Mouse (Mus musculus) embryonic facial prominence, embryonic 11.5 days (tissue): ENCODE results near the gene Dll4. TPM values are rescaled to one million over a fixed set of nuclear protein-coding genes. Genes with fewer than 3 reads are reported as not detected.

Source experiments
- ATAC-seq: fragments of 200-750 bp; cut with Nextera tagmentation; replicated peaks from 2 replicates; pipeline ENCODE4 v1.8.0; 2017; ENCODE audit warnings: low read depth; ENCODE audit not compliant: insufficient number of reproducible peaks, low FRiP score, low TSS enrichment
- DNase-seq: peaks from one replicate; pipeline ENCODE4 v3.0.0-alpha.2; 2015; ENCODE audit warnings: low spot score
- H3K27ac ChIP-seq: fragments of 300-500 bp; sonication (generic); replicated peaks from 2 replicates; pipeline ENCODE4 v1.5.1; 2014; ENCODE audit warnings: mild to moderate bottlenecking, low read depth, low read length, control low read depth
- H3K27me3 ChIP-seq: fragments of 300-500 bp; sonication (generic); 2 replicates; pipeline ENCODE4 v1.6.1; 2014; ENCODE audit warnings: mild to moderate bottlenecking, low read length, moderate library complexity, mixed read lengths; ENCODE audit not compliant: control insufficient read depth, insufficient read depth
- H3K36me3 ChIP-seq: fragments of 300-500 bp; sonication (generic); replicated peaks from 2 replicates; pipeline ENCODE4 v1.6.1; 2014; ENCODE audit warnings: low read depth, mild to moderate bottlenecking, low read length, moderate library complexity, mixed read lengths; ENCODE audit not compliant: control insufficient read depth, insufficient read depth
- H3K4me1 ChIP-seq: fragments of 300-500 bp; sonication (generic); 2 replicates; pipeline ENCODE4 v1.6.1; 2014; ENCODE audit warnings: low read length, mixed read lengths; ENCODE audit not compliant: control insufficient read depth, insufficient read depth
- H3K4me2 ChIP-seq: fragments of 300-500 bp; sonication (generic); 2 replicates; pipeline ENCODE4 v1.6.1; 2014; ENCODE audit warnings: low read depth, mild to moderate bottlenecking, control low read depth, low read length, moderate library complexity
- H3K4me3 ChIP-seq: fragments of 300-500 bp; sonication (generic); 2 replicates; pipeline ENCODE4 v1.5.1; 2014; ENCODE audit warnings: low read depth, low read length, control low read depth
- H3K9ac ChIP-seq: fragments of 300-500 bp; sonication (generic); replicated peaks from 2 replicates; pipeline ENCODE4 v1.6.1; 2014; ENCODE audit warnings: mild to moderate bottlenecking, control low read depth, low read length
- H3K9me3 ChIP-seq: fragments of 300-500 bp; sonication (generic); replicated peaks from 2 replicates; pipeline ENCODE4 v1.6.1; 2016; ENCODE audit warnings: mild to moderate bottlenecking, low read length, inconsistent platforms, mixed read lengths; ENCODE audit not compliant: control insufficient read depth
- WGBS: fragments of 180-500 bp; shearing (Covaris S2); extraction: QIAGEN DNeasy Blood & Tissue Kit; methylation state at CpG from one replicate; pipeline ENCODE4 v1.1.7; 2014; 5-methylcytosine and 5-hydroxymethylcytosine counted together
- polyA plus RNA-seq: library from polyadenylated mRNA; unstranded; fragments of >200 nt; fragmentation: Nextera tagmentation; extraction: Ambion mirVana; gene quantifications from 2 replicates; pipeline ENCODE4 v1.2.1, GENCODE M21; 2014

Gene Dll4
- polyA plus RNA-seq, 1 experiment from 2014 or later, result 3.2 TPM

DNA sequence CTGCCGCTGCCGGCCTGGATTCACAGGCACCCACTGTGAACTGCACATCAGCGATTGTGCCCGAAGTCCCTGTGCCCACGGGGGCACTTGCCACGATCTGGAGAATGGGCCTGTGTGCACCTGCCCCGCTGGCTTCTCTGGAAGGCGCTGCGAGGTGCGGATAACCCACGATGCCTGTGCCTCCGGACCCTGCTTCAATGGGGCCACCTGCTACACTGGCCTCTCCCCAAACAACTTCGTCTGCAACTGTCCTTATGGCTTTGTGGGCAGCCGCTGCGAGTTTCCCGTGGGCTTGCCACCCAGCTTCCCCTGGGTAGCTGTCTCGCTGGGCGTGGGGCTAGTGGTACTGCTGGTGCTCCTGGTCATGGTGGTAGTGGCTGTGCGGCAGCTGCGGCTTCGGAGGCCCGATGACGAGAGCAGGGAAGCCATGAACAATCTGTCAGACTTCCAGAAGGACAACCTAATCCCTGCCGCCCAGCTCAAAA, 6.6 kb downstream of the Dll4 start:
- Histone ChIP-seq H3K27ac (no peak overlapping the region), H3K9ac (no peak overlapping the region), H3K4me1 (no peaks in the 10 kb centered on the region), H3K27me3 (peaks cover 28% of the 10 kb centered on the region), H3K36me3 (no peaks in the 10 kb centered on the region), H3K9me3 (no peaks in the 10 kb centered on the region), H3K4me3 (no peak overlapping the region), H3K4me2 (no peak overlapping the region)
- ATAC-seq (no peak), DNase-seq (no peak)
- WGBS, result 76% methylated on average over 24 of the region's 24 CpGs

DNA sequence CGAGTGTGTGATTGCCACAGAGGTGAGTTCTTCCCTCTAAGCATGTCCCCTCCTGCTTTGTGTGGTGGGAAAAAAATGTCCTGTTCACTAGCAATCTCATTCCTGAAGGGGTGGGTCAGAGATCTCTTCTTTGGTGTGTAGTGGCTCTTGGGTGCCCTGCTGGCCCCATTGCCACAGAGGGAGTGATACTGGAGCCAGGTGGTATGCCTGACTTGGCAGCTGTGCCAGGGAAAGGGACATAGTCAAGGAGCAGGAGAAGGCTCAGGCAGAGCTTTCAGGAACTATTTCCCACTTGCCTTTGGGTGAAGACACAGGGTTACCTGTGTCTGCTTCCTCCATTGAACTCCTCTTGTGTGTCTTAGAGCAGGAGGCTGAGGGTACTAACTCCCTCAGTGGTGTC, 8.6 kb downstream of the Dll4 start:
- Histone ChIP-seq H3K4me3 (no peak overlapping the region), H3K36me3 (no peaks in the 10 kb centered on the region), H3K4me2 (no peak overlapping the region), H3K9ac (no peak overlapping the region), H3K9me3 (no peaks in the 10 kb centered on the region), H3K27me3 (peaks cover 13% of the 10 kb centered on the region), H3K4me1 (peaks cover 3% of the 10 kb centered on the region; the same call in 1 of the 2 replicates), H3K27ac (no peak overlapping the region)
- WGBS, result 31% methylated on average over 1 of the region's 1 CpGs
- no peak for DNase-seq
- ATAC-seq, result no peak

DNA sequence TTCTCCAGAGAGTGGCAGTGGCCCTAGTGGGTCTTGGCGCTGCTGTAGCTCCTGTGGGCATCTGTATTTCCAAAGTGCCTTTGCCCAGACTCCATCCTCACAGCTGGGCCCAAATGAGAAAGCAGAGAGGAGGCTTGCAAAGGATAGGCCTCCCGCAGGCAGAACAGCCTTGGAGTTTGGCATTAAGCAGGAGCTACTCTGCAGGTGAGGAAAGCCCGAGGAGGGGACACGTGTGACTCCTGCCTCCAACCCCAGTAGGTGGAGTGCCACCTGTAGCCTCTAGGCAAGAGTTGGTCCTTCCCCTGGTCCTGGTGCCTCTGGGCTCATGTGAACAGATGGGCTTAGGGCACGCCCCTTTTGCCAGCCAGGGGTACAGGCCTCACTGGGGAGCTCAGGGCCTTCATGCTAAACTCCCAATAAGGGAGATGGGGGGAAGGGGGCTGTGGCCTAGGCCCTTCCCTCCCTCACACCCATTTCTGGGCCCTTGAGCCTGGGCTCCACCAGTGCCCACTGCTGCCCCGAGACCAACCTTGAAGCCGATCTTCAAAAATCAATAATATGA, 9.5 kb downstream of the Dll4 start:
- H3K27me3 ChIP-seq, result peaks cover 9% of the 10 kb centered on the region
- 69% methylated on average over 7 of the region's 7 CpGs for WGBS
- DNase-seq (no peak), ATAC-seq (no peak)
- H3K4me2 ChIP-seq, result no peak overlapping the region
- H3K9ac ChIP-seq, result no peak overlapping the region
- no peak overlapping the region for H3K27ac ChIP-seq
- H3K4me3 ChIP-seq, result no peak overlapping the region
- H3K36me3 ChIP-seq, result no peaks in the 10 kb centered on the region
- no peaks in the 10 kb centered on the region for H3K9me3 ChIP-seq
- H3K4me1 ChIP-seq, result peaks cover 3% of the 10 kb centered on the region; the same call in 1 of the 2 replicates

DNA sequence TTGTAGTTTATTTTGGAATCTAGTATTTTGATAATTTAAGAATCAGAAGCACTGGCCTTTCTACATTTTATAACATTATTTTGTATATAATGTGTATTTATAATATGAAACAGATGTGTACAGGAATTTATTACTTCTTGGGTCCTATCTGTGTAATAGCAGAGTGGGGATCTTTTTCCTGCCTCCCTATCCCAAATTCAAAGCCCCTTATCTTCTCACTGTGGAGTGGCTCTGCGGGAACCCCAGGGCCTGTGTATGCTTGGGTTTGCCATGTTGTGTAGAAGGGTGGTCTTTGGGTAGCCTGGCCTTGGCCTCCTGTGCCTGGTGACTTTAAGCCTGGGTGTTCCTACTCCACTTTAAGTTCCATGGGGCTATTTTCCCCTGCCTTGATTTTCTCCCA, 10.0 kb downstream of the Dll4 start:
- no peaks in the 10 kb centered on the region for H3K36me3 ChIP-seq
- 86% methylated on average over 1 of the region's 1 CpGs for WGBS
- H3K4me2 ChIP-seq, result no peak overlapping the region
- H3K9me3 ChIP-seq, result no peaks in the 10 kb centered on the region
- no peak overlapping the region for H3K27ac ChIP-seq
- H3K9ac ChIP-seq, result no peak overlapping the region
- peaks cover 3% of the 10 kb centered on the region; the same call in 1 of the 2 replicates for H3K4me1 ChIP-seq
- no peak for ATAC-seq
- peaks cover 6% of the 10 kb centered on the region; the same call in 1 of the 2 replicates for H3K27me3 ChIP-seq
- H3K4me3 ChIP-seq, result no peak overlapping the region
- no peak for DNase-seq

DNA sequence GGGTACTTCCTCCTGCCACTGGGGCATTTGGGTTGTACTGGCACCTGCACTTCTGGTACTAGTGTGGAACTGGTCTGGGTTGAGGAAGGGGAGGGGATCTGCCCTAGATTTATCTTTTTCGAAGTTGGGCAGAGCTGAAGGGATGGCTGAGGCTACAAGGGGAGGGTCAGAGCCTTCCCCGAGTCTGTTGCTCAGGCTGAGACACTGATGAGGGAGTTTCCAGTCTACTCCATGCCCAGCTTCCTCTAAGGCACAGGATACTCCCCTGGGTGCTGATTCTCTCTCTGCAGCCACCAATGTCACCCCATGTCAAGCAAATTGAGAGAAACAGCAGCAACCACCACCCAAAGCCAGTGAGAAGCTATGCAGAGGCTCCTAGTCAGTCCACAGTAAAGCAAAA, 10.4 kb downstream of the Dll4 start:
- WGBS, result 61% methylated on average over 2 of the region's 2 CpGs
- no peak overlapping the region for H3K27ac ChIP-seq
- no peak overlapping the region for H3K9ac ChIP-seq
- no peaks in the 10 kb centered on the region for H3K36me3 ChIP-seq
- ATAC-seq, result no peak
- peaks cover 2% of the 10 kb centered on the region; the same call in 1 of the 2 replicates for H3K27me3 ChIP-seq
- no peak overlapping the region for H3K4me3 ChIP-seq
- peaks cover 3% of the 10 kb centered on the region; the same call in 1 of the 2 replicates for H3K4me1 ChIP-seq
- H3K4me2 ChIP-seq, result no peak overlapping the region
- no peaks in the 10 kb centered on the region for H3K9me3 ChIP-seq
- DNase-seq, result no peak

DNA sequence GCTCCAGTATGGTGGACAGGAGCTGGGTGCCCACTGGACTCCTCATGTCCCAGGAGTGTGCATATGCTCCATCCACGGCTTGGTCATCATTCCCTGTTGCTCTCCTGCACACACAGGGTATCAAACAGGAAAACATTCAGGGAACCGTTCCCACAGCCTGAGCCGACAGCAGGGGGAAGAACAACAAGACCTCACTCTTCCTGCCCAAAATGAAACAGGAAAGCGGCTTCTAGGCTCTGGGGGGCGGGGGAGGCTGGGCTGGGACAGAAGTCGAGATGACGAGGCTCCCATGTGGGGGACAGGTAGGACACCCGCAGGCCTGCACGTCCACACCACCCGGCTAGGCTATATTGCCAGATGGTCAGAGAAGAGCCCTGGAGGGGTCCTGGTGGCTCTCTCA, 10.9 kb downstream of the Dll4 start:
- H3K4me2 ChIP-seq, result no peak overlapping the region
- no peak overlapping the region for H3K4me3 ChIP-seq
- H3K9me3 ChIP-seq, result no peaks in the 10 kb centered on the region
- H3K9ac ChIP-seq, result no peak overlapping the region
- WGBS, result 62% methylated on average over 10 of the region's 10 CpGs
- H3K27ac ChIP-seq, result no peak overlapping the region
- DNase-seq (no peak), ATAC-seq (no peak)
- peaks cover 3% of the 10 kb centered on the region; the same call in 1 of the 2 replicates for H3K4me1 ChIP-seq
- no peaks in the 10 kb centered on the region for H3K27me3 ChIP-seq
- H3K36me3 ChIP-seq, result no peaks in the 10 kb centered on the region

DNA sequence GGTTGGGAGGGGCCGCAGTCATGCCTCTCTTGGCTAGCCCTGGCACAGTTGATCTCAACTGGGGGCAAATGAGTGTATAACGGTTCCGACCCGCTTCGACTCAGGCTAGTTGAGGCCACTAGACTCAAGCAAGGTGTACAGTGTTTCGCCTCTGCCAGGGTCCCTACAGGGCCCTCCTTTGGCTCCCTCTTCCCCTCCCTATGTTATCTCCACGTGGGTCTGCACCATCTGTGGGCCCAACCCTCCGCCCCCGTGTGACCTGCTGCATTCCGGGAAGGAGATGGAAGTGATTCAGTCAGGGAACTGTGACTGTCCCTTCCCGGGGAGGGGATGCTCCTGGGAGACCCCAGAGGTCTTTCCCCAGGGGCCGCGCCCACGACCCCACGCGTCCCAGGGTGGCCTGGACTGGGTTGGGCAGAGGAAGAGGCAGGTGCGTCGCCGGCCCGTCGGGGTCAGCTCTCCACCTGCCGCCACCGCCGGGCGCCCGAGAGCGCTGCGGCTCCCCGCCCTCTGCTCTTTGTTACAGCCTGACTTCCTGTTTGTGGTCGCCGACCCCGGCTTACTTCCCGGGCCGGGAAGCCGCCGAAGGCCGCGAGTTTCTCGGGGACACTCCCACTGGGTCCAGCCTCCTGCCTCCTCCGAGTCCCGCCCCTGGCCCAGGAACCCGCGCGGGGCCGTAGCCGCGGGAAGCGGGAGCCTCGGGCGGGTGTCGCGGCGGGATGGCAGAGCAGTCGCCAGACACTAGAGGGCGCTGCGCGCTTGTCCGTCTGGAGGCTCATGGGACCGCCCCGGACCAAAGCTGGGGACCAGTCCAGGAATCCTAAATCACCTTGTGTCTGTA, 12.1 kb downstream of the Dll4 start:
- peak overlapping the region; percentile 74 for H3K9ac ChIP-seq
- no peaks in the 10 kb centered on the region for H3K27me3 ChIP-seq
- no peaks in the 10 kb centered on the region for H3K9me3 ChIP-seq
- 9% methylated on average over 52 of the region's 60 CpGs for WGBS
- peak overlapping the region; percentile 49 for H3K4me3 ChIP-seq
- no peaks in the 10 kb centered on the region for H3K36me3 ChIP-seq
- no peak overlapping the region; the same call in 1 of the 2 replicates for H3K27ac ChIP-seq
- ATAC-seq, result peak; percentile 77
- peak; percentile 92 for DNase-seq
- peak overlapping the region; percentile 87 for H3K4me2 ChIP-seq
- H3K4me1 ChIP-seq, result peaks cover 3% of the 10 kb centered on the region; the same call in 1 of the 2 replicates

DNA sequence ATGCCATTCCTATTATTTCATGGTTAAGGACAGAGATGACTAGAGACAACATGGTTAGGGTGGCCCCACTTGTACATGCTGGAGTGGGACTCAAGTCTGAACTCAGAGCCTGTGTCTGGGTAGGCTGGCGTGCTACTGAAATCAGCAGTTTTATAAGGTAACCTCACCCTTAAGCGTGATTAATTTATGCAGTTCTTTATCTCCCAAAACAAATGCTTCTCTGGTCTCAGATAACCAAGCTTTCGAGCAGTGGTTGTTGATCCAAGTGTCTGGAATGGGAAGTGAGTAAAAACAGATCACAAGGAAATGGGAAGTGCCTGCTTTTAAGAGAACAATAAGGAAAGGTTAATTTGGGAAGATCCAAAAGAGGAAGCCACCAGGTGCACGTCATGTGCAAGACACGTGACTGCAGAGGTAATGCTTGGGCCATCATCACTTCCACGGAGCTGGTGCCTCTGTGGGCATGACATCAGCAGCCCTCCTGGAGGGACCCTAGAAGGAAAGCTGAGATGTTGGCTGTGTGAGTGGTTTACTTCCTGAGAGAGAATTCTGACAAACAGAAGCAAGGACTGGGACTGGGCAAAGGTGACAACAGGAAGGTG, 19.1 kb downstream of the Dll4 start:
- WGBS, result 55% methylated on average over 6 of the region's 6 CpGs
- H3K9me3 ChIP-seq, result no peaks in the 10 kb centered on the region
- H3K9ac ChIP-seq, result no peak overlapping the region

More for the DNA sequence above, 19.1 kb downstream of the Dll4 start:
- Histone ChIP-seq H3K27me3 (no peaks in the 10 kb centered on the region), H3K36me3 (no peaks in the 10 kb centered on the region), H3K4me3 (no peak overlapping the region), H3K4me2 (no peak overlapping the region), H3K27ac (no peak overlapping the region), H3K4me1 (no peaks in the 10 kb centered on the region)
- DNase-seq (no peak), ATAC-seq (no peak)
